Mouse (Mus musculus) layer of hippocampus, adult 2 months (tissue): Measurements from ENCODE around the gene Kif26b. TPM values are rescaled to one million over a fixed set of nuclear protein-coding genes. Genes with fewer than 3 reads are reported as not detected.

ENCODE experiments used
- DNase-seq, 2 experiments: peaks; one replicate each; pipeline ENCODE4 v3.0.0; 2022; ENCODE audit warnings: low spot score in 2 of 2
- H3K27ac ChIP-seq: fragments of 200-600 bp; 2 replicates; pipeline ENCODE4 v1.8.1; 2022
- H3K4me3 ChIP-seq: fragments of 200-600 bp; 2 replicates; pipeline ENCODE4 v1.8.1; 2022; ENCODE audit warnings: mild to moderate bottlenecking
- CTCF ChIP-seq: fragments of 200-600 bp; conservative IDR thresholded peaks from 2 replicates; pipeline ENCODE4 v1.8.1; 2022; ENCODE audit warnings: antibody characterized with exemption, mild to moderate bottlenecking, moderate library complexity
- total RNA-seq, 2 experiments: library from RNA; stranded (reverse); gene quantifications; 2 replicates each; pipeline ENCODE4 v1.2.3; 2021

Gene Kif26b
- total RNA-seq, 2 experiments from 2014 or later, result 21.3 to 23.8 TPM

GRCm38 (mm10) chr1:178691679-178692078, 162.8 kb downstream of the Kif26b start:
- Histone ChIP-seq H3K27ac (no peak overlapping the region), H3K4me3 (no peak overlapping the region)
- no peak for DNase-seq
- TF ChIP-seq CTCF, result no peak

- no peak for TF ChIP-seq CTCF
- no peak overlapping the region for H3K4me3 ChIP-seq
- no peak for DNase-seq
- H3K27ac ChIP-seq, result no peak overlapping the region
Measured at GRCm38 (mm10) chr1:178700102-178700501, 171.2 kb downstream of the Kif26b start.

DNA sequence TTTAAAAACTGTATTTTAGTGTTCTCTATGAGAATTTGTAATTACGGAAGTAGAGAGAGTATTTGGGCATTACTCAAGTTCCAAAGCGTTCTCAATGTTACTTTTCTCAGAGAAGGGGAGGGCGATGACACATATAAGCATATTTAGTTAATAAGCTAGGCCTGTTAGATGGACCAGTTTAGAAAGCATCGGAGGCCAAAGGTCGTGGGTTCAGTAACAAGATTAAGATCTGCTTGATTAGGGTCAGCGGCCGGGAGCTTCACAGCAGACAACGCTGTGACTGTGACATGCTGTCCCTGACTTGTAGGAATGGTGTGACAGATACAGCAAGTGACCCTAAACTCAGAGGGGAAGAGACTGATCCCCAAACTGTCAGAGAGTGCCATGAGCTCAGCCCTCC, 174.6 kb downstream of the Kif26b start:
- H3K27ac ChIP-seq, result no peak overlapping the region
- TF ChIP-seq CTCF, result no peak
- no peak for DNase-seq
- H3K4me3 ChIP-seq, result no peak overlapping the region

DNA sequence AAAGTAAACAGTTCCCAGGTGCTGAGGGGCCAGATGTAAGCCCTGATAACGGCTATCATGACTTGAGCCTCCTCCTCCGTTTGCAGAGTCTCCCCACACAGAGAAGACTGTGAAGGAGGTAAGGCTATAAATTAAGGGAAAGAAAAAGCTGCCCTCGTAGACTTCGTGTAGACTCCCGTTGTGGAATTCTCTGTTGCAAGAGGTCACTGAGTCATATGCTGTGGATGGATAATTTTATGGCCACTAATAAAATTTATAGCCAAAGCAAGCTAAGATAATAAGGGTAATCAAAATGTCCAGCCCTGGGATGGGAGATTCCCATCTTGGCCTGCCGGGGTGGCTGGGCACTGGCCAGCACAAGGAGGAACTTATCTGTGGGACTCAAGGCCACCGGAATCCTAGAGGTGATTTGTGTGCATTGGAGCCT, 179.0 kb downstream of the Kif26b start:
- H3K27ac ChIP-seq, result no peak overlapping the region
- no peak for DNase-seq
- no peak for TF ChIP-seq CTCF
- no peak overlapping the region for H3K4me3 ChIP-seq

DNA sequence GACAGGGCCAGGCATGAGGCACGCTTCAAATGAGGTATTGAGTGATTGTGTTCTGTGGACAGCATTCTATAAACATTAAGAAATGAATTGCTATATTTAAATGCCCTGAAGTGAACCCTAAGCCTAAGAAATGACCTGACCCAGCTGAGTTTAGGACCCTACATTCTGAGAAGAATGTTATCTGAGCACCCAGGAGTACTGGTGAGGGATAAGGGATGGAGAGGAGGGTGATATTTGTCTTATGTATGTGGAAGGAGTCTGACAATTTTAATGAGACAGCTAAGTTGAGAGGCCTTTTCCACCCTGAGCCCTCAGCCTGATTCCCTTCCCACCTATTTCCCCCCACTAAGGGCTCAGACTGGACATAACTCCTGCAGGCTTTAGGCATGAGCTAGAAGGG, 179.4 kb downstream of the Kif26b start:
- DNase-seq, result no peak
- Histone ChIP-seq H3K27ac (no peak overlapping the region), H3K4me3 (no peak overlapping the region)
- no peak for TF ChIP-seq CTCF

GRCm38 (mm10) chr1:178712189-178712873, 183.4 kb downstream of the Kif26b start:
- no peak overlapping the region for H3K27ac ChIP-seq
- TF ChIP-seq CTCF, result no peak
- no peak for DNase-seq
- H3K4me3 ChIP-seq, result no peak overlapping the region

DNA sequence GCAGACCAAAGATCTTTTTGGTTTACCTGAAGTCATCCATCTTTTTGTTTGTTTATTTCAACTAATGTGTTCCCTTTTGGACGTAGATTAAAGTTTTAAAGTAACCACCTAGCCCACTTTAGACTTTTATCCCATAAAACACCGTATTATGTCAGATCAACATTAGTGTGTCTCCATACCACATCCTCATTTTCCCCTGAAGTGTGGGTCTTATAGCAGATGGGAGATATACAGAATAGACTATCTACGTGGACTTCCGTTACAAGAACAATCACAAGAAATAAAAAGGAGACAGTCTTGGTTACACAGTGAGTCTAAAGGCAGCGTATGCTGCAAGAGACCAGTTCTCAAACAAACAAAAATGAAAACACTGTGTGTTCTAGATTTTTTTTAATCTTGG, 185.3 kb downstream of the Kif26b start:
- no peak for TF ChIP-seq CTCF
- DNase-seq, result no peak
- Histone ChIP-seq H3K27ac (no peak overlapping the region), H3K4me3 (no peak overlapping the region)

- Histone ChIP-seq H3K27ac (no peak overlapping the region), H3K4me3 (no peak overlapping the region)
- no peak for TF ChIP-seq CTCF
- DNase-seq, result no peak
Measured at GRCm38 (mm10) chr1:178716411-178716810, 187.5 kb downstream of the Kif26b start.

GRCm38 (mm10) chr1:178720821-178721220, 191.9 kb downstream of the Kif26b start:
- no peak overlapping the region for H3K4me3 ChIP-seq
- no peak for TF ChIP-seq CTCF
- H3K27ac ChIP-seq, result no peak overlapping the region
- no peak for DNase-seq

DNA sequence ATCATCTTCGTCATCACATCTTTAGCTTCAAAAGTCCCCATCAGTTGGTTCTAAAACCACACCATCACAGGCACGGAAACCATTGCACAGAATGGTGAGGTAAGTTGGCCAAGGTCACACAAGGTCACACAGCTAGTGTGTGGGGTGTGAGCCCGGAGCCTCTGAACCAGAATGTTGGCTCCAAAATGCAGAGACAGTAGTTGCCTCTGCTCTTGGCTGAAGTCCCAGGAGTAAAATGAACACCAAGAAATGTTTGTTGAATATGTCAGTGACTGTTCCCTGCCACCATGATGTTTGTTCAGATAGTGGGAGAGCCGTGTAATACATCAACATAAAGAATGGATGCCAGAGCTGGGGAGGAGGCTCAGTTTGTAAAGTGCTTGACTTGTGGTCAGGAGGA, 193.9 kb downstream of the Kif26b start:
- DNase-seq, result peak in 1 of 2 experiments; percentile 13
- no peak overlapping the region for H3K27ac ChIP-seq

GRCm38 (mm10) chr1:178725536-178725935, 196.6 kb downstream of the Kif26b start:
- Histone ChIP-seq H3K4me3 (no peak overlapping the region), H3K27ac (no peak overlapping the region)
- TF ChIP-seq CTCF, result no peak
- no peak for DNase-seq

More for the DNA sequence above, 193.9 kb downstream of the Kif26b start:
- no peak overlapping the region for H3K4me3 ChIP-seq
- no peak for TF ChIP-seq CTCF

DNA sequence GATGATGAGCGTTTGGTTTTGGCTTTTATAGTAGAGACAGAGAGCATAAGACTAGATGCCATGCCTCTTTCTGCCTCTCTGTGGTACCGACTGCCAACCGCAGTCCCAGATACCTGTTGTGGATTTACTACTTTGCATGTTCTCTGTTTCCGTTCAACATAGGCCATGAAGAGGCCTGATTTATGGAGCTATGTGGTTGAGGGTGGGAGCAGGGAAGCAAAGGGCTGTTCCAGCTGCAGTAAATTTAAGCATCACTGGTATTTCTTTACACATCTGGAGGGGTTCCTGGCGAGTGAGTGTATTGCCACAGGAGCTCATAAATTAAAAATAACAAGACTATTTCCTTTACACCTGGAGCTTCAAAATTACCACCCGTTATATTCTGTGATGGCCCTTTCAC, 199.3 kb downstream of the Kif26b start:
- Histone ChIP-seq H3K27ac (no peak overlapping the region), H3K4me3 (no peak overlapping the region)
- TF ChIP-seq CTCF, result no peak
- DNase-seq, result no peak

DNA sequence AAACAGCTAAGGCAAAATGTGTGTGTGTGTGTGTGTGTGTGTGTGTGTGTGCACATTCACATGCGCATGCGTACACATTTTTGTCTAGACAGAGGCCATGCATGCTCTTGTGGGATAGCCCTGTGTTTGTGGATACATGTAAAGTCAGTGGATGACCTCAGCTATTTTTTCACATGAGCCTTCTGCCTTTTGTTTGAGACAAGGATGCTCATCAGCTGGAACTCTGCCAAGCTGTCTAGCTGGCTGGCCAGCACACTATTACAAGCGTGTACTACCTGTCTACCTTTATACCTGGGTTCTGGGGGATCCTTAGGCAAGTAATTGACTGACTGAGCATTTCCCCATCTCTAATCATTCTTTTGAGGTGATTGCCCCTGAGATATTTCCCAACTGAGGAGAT, 201.3 kb downstream of the Kif26b start:
- no peak for TF ChIP-seq CTCF
- DNase-seq, result no peak
- H3K27ac ChIP-seq, result no peak overlapping the region
- no peak overlapping the region for H3K4me3 ChIP-seq

- DNase-seq, result no peak
- H3K4me3 ChIP-seq, result no peak overlapping the region
- no peak for TF ChIP-seq CTCF
- no peak overlapping the region for H3K27ac ChIP-seq
Measured at GRCm38 (mm10) chr1:178733035-178733434, 204.1 kb downstream of the Kif26b start.

GRCm38 (mm10) chr1:178734576-178734975, 205.7 kb downstream of the Kif26b start:
- TF ChIP-seq CTCF, result no peak
- no peak for DNase-seq

More at GRCm38 (mm10) chr1:178734576-178734975, 205.7 kb downstream of the Kif26b start:
- Histone ChIP-seq H3K27ac (no peak overlapping the region), H3K4me3 (no peak overlapping the region)
